Mouse (Mus musculus) CH12.LX (cell line): ENCODE results near the gene Ppp1r32.

ENCODE experiments used
- CTCF ChIP-seq, 2 experiments: IDR thresholded peaks in 1 of 2; conservative IDR thresholded peaks in 1 of 2; 2 replicates each; pipeline ENCODE4 v1.5.1; 2011 to 2012; ENCODE audit warnings: low read depth in 2 of 2, low read length in 2 of 2, improper control_type of control experiment in 1 of 2, inconsistent platforms in 1 of 2, mild to moderate bottlenecking in 1 of 2, moderate library complexity in 1 of 2
- HCFC1 ChIP-seq: IDR thresholded peaks from 2 replicates; pipeline ENCODE4 v1.6.1; 2012; ENCODE audit warnings: low read depth, mild to moderate bottlenecking, inconsistent platforms, low read length, improper control_type of control experiment
- MAFK ChIP-seq: IDR thresholded peaks from 2 replicates; pipeline ENCODE4 v1.6.1; 2011; ENCODE audit warnings: low read length, improper control_type of control experiment; ENCODE audit not compliant: insufficient replicate concordance
- MAX ChIP-seq: IDR thresholded peaks from 2 replicates; pipeline ENCODE4 v1.6.1; 2011; ENCODE audit warnings: low read length, improper control_type of control experiment
- MAZ ChIP-seq: IDR thresholded peaks from 2 replicates; pipeline ENCODE4 v1.6.1; 2012; ENCODE audit warnings: low read depth, mild to moderate bottlenecking, inconsistent platforms, low read length, improper control_type of control experiment, moderate library complexity
- MEF2A ChIP-seq: IDR thresholded peaks from 2 replicates; pipeline ENCODE4 v1.6.1; 2014; ENCODE audit warnings: low read depth, mild to moderate bottlenecking, inconsistent platforms, low read length, improper control_type of control experiment, borderline replicate concordance
- MXI1 ChIP-seq: IDR thresholded peaks from 2 replicates; pipeline ENCODE4 v1.6.1; 2011; ENCODE audit warnings: mild to moderate bottlenecking, low read depth, low read length, improper control_type of control experiment
- NRF1 ChIP-seq: IDR thresholded peaks from 2 replicates; pipeline ENCODE4 v1.6.1; 2014; ENCODE audit warnings: low read depth, mild to moderate bottlenecking, inconsistent platforms, low read length, improper control_type of control experiment, moderate library complexity
- POLR2A ChIP-seq: IDR thresholded peaks from 2 replicates; pipeline ENCODE4 v1.6.1; 2011; ENCODE audit warnings: low read depth, mild to moderate bottlenecking, improper control_type of control experiment, low read length
- RAD21 ChIP-seq: IDR thresholded peaks from 2 replicates; pipeline ENCODE4 v1.6.1; 2011; ENCODE audit warnings: low read depth, mild to moderate bottlenecking, low read length, improper control_type of control experiment, moderate library complexity
- SMC3 ChIP-seq: IDR thresholded peaks from 2 replicates; pipeline ENCODE4 v1.6.1; 2011; ENCODE audit warnings: low read depth, low read length, improper control_type of control experiment
- TCF12 ChIP-seq: IDR thresholded peaks from 2 replicates; pipeline ENCODE4 v1.6.1; 2014; ENCODE audit warnings: low read depth, mild to moderate bottlenecking, inconsistent platforms, low read length, improper control_type of control experiment
- ZKSCAN1 ChIP-seq: IDR thresholded peaks from 2 replicates; pipeline ENCODE4 v1.6.1; 2012; ENCODE audit warnings: low read depth, inconsistent platforms, low read length, improper control_type of control experiment, borderline replicate concordance
- ZMIZ1 ChIP-seq: IDR thresholded peaks from 2 replicates; pipeline ENCODE4 v1.6.1; 2012; ENCODE audit warnings: low read depth, mild to moderate bottlenecking, inconsistent platforms, low read length, improper control_type of control experiment

- TF ChIP-seq HCFC1 (no peak), RAD21 (no peak), ZKSCAN1 (no peak), ZMIZ1 (no peak), SMC3 (no peak), CTCF (conservative IDR thresholded peaks at IDR 0.05 in 1 of 2, IDR thresholded peaks at IDR 0.05 in 1 of 2; ENCODE audit: low read depth in 2 of 2, low read length in 2 of 2) (no peak), POLR2A (no peak), NRF1 (no peak), MAZ (no peak), MAFK (no peak), MXI1 (no peak), MAX (no peak), TCF12 (no peak), MEF2A (no peak)
Observed at GRCm38 (mm10) chr19:10449190-10449589, 33.5 kb downstream of the Ppp1r32 start.
